Mouse (Mus musculus) erythroid progenitor cell, adult 5-6 weeks (primary cell): ENCODE data around the gene Tgds. TPM values are rescaled to one million over a fixed set of nuclear protein-coding genes. Genes with fewer than 3 reads are reported as not detected.
"Not testable (repeated sequence)": the region's sequence is repeated elsewhere in the genome, so short reads cannot be mapped to it uniquely, and the experiment has no call there.

Experiments
- ATAC-seq: replicated peaks from 2 replicates; pipeline ENCODE4 v1.8.0; 2016; ENCODE audit warnings: moderate number of reproducible peaks, mild to moderate bottlenecking, moderate TSS enrichment, inconsistent platforms; ENCODE audit not compliant: poor library complexity, low FRiP score, severe bottlenecking
- total RNA-seq, 2 experiments: library from RNA; stranded (forward) in 1 of 2; stranded (reverse) in 1 of 2; fragments of 150-400 nt in 1 of 2; fragments of 186-747, 209-891 nt in 1 of 2; gene quantifications; 2 replicates each; pipeline versions ENCODE4 v1.2.3 to v1.2.4; 2015 to 2017; ENCODE audit warnings: low replicate concordance in 2 of 2

Gene Tgds
- total RNA-seq, 2 experiments from 2014 or later = 1.5 to 7.1 TPM

DNA sequence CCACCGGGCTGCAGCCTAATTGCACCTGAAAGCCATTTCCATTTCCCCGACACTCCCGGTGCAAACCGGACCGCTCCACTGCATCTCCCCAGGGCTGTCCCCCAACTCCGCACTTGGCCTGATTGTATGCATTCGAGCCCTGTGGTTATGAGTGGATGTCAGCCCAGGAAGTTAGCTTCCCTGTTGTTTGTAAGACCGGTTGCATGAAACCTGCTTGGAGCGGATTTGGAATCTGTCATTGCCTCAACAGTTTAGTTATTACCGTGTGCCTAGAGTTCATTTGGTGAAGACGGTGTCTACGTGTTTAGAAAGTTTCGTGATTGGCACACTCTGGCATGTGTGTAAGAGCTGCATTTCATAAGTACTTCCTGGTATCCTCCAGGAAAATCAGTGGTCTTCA lies 4.9 kb upstream of the Tgds start:
- ATAC-seq = no peak

DNA sequence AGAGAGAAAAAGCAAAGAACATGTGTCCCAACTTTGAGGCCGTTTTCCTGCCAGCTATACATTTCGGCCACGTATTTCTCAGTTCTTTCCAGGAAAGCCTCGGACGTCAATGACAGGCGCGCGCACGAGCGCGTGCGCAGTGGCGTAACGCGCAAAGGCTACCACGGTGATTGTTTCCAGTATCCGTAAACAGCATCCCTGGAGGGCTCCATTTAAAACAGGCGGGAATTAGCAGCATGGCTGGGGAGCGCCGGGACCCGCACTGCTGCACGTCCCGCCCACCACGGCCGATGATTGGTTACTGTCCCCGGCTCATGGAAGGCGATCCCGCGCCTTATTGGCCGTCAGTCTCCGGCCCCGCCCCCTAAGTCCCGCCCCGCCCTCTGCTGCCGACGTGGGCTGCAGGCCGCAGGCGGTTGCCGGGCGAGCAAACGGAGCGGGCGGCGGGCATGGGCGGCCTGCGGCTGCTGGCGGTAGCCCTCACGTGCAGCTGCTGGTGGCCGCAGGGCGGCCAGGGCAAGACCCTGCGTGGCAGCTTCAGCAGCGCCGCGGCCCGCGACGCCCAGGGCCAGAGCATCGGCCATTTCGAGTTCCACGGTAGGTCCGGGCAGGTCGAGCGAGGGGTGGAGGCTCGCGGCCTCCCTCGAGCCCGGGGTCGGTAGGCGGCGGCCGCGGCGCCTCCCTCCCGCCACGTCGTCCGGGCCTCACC lies 4.3 kb upstream of the Tgds start, which contains the start of gene Gpr180:
Gene Gpr180, plus strand, starts transcription at position 415 of the 709 bp plus-strand sequence.
- ATAC-seq = peak; percentile 96

DNA sequence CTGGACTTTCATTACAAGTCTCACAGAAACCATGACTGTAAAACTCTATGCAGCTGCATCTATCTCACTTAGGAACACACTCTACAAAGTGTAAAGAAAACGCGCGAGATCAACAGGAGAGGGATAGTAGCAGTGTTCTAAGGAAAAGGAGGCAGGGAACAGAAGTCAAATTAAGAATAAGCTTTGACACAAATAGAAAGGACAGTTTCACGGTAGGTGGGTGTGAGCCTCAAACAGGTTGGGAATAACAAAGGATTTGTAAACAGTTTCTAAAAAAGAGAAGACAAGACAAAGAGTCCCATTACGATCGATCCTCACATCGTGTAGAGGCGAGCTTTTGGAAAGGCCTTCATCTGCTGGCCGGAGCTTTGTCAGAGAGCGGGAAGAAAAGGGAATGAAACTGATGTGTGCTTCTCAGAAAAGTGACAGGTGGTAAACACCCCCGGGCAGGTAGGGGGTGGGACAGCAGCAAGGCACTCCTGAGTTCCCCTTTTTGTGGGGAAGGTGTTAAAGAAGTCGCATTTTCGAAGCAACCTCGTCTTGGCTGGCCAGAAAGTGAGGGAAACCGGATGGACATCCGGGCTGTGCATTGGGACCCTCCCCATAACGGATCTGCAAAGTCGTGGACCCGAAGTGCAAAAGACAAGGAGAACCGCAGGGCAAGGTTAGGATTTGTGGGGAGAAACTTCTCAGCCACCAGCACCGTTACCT lies 469 bp downstream of the Tgds start:
- no peak for ATAC-seq

DNA sequence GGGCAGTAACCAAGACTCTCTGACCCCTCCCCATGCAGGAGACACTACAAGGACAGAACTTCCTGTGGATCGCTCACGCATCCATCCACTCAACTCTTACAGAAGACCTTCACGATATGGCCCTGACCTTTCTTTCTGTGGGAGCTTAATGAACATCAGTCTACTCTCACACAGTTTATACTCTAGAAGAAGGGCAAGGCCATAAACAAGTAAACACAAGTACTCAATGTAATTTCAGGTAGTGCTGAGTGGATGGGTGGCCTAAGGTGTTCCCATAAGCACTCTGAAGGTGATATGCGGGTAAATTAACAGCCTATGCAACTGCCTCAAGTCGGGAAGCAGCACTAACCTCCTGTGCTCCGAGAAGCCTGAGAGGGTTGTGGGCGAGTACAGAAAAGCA lies 1.1 kb downstream of the Tgds start:
- ATAC-seq = no peak

DNA sequence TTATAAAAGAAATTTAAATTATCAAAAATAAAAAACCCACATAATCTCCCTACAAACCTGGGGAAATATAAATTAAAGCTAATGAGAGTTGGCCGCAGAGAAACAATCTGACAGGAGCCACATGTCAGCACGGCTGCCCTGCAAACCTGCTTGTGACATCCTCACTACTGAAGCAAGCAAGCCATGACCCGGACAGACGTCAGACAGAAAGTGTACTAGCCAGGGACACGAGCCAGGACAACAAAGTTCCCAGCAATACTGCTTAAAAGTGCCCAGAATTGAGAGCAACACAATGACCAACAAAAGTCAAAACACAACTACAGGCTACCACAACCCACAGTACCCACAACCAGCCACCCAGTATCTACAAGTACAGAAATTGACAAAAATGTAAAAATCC lies 6.3 kb downstream of the Tgds start:
- no peak for ATAC-seq

DNA sequence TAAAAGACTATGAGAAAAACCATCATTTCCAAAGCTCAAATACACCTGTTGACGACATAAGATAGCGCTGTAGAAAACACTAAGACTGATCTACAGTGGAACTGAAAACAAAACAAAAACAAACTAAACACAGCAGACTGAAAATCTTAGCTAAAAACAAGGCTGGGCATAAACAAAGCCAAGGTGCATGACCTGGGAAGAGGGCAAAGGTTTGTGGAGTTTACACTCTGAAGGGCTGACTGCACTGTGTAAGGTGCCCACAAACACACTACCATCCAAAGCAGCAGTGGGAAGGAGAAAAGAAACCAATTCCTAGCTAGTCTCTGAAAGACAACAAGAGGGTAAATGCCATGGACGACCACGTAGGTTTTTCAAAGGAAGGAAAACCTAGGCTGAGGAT lies 7.8 kb downstream of the Tgds start:
- ATAC-seq = no peak

DNA sequence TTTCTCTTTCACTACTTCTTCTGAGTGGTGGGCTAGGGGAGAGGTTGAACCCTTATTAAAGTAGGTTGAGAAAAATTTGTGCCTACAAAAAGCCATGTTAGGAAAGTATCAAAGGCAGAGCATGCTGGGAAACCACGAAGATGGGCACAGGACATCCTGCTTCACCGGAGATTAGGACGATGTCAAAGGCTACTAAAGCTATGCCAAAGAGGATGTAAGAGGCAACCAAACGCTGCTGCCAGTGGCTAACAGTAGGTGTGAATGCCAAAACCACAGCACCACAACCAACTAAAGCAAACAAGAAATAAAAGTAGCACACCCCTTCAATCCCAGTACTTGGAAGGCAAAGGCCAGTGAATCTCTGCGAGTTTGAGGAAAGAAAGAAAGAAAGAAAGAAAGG lies 8.4 kb downstream of the Tgds start:
- ATAC-seq = no peak

DNA sequence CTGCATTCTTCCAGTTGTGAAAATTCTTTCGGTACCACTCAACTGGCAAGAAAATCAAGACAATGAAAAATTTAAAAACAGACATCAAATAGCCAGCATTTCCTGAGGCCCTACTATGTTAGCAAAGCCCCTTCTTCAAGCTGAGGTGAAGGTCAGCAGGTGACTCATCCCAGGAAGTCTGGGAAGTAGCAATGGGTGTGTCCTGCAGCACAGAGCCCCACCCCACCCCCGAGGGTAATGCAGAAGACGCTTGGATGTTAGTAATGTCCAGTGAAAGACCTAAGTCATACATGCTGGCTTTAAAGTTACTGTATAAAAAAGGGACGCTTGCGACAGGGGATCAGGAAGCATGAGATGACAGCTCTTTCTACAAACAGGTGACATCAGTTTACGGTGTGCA lies 19.4 kb downstream of the Tgds start:
- ATAC-seq = no peak

DNA sequence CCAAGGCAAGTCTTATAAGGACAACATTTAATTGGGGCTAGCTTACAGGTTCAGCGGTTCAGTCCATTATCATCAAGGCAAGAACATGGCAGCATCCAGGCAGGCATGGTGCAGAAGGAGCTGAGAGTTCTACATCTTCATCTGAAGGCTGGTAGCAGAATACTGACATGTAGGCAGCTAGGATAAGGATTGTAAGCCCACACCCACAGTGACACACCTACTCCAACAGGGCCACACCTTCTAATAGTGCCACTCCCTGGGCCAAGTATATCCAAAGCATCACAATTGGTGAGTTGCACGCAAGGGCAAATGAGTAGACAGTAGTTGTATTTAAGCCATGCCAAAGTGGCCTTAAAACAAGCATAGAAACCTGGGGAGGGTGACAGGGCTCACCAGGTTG lies 25.1 kb downstream of the Tgds start:
- ATAC-seq = not testable (repeated sequence)

DNA sequence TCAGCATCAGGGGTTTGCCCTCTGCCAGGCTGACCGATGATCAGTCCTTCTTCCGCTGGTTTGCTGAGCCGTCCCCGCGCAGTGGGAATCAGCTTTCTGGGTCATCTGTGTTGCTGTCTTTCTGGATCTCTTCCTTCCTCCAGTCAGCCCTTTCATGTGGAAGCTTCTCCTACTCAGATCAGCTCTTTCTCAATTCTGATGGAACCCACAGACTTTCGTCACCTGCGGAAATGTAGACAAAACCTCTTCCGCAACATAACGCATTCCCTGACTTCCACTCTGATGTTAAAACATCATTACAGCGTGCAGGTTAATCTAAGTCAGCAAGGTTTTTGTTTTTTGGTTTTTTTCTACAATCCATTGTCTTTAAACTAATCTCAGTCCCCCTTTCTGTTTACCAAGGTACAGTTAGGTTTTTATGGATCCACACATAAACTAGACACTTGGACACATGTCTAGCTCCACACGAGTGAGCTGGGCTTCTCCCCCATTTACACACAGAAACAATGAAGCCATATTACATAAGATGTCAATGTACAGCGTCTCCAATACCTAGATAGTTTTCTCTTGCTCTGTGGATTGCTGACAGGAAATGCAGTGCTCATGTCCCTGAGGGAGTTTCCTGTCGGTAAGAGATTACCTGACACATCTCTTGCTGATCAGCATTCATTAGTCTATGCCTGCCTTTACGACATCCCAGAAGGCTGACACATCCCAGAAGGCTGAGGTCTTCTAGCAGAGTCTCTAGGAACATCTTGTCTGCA lies 31.1 kb downstream of the Tgds start:
- ATAC-seq = no peak

DNA sequence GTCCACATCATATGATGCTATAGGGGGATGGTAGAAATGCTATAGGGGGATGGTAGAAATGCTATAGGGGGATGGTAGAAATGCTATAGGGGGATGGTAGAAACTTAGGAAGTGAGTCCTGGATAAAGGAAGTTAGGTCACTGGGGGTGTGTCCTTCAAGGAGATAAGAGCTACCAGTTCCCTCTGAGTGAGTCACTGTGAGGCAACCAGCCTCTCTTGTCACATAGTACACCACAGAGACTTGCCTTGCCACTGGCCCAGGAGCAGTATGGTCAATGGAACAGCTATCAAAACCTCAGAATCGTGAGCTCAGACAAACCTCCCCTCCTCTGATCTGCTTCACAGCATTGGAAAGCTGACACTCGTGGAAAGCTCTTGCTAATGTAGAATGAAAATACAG lies 34.3 kb downstream of the Tgds start:
- no peak for ATAC-seq

DNA sequence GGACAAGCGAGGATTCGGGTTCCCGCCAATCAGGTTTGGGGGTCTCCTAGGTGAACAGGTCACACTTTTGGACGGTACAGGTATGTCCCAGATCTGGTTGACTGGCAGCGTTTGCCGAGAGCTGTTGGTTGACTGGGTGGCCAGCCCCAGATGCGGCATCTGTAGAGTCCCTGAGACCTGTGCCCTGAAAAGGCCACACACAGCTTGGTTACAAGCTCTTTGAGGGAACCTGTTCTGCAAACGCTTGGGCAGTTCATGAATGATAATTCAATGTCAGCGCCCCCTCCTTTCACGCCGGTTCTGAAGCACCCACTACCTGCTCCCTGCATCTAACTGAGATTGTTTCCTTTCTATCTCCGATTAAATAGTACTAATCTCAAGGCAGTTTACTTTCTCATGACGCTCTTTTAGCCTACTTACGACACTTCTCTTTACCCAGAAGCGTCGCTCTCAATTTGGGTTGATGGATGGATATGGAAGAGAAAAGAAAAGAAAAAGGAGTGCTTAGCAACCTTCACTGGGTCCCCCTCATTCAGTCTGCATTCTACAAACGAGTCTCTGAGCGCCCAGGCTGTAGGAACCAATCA lies 42.7 kb downstream of the Tgds start:
- ATAC-seq = no peak

DNA sequence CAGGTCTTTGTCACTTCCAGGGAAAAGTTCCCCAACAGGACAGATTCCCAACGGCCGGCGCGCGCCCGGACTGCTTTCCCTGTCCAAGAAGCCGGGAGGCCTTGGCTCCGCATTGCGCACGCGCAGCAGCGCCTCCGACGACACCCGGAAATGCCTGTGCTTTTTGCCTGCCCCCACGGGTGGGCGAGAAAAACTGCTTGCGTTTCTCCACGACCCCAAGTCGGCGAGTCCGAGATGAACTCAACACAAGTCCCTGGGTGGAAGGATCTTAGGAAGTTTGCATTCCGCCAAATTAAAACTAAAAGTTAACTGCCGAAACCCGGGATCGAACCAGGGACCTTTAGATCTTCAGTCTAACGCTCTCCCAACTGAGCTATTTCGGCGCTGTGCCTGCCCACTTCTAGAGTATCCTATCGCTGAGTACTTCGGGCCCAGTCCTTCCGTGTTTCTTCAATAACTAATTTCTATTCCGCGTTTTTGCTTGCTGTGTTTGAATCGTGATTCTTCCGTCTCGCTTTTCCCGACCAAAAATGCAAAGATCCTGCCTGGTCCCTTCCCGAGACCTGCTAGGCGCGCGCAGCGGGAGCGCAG lies 43.2 kb downstream of the Tgds start:
- ATAC-seq = peak; percentile 82

DNA sequence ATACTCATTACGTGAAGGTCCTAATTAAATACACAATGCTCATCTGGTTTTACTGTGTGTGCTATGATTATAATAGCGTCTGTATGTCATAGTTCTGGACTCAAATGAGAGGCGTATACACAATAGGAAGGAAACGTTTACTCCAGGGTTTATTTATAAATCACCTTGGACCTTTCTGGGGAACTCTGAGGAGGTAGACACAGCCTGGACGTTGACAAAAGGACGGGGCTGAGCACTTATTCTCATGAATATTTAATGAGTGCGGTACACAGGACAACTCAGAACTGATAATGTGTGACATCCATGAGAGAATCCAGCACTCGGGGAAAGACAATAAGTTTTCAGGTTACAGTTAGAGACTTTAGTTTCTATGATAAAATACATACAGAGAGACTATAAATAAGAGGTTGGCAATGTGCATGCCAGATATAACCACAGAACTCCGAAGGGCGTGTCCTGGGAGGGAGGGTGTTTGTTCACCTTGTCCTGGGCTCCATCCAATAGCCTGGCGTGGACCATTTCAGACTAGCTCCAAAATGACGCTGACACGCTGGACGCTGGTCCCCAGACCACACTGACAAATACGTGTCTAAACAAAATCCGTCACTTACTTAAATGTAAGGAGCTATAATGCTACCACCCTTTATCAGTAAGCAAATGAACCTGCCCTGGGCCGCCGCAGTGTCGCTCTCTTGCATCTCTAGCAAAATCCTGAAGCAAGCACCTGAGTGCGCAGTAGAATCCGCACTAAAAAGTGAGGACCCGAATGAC lies 43.9 kb downstream of the Tgds start:
- peak; percentile 78 for ATAC-seq

DNA sequence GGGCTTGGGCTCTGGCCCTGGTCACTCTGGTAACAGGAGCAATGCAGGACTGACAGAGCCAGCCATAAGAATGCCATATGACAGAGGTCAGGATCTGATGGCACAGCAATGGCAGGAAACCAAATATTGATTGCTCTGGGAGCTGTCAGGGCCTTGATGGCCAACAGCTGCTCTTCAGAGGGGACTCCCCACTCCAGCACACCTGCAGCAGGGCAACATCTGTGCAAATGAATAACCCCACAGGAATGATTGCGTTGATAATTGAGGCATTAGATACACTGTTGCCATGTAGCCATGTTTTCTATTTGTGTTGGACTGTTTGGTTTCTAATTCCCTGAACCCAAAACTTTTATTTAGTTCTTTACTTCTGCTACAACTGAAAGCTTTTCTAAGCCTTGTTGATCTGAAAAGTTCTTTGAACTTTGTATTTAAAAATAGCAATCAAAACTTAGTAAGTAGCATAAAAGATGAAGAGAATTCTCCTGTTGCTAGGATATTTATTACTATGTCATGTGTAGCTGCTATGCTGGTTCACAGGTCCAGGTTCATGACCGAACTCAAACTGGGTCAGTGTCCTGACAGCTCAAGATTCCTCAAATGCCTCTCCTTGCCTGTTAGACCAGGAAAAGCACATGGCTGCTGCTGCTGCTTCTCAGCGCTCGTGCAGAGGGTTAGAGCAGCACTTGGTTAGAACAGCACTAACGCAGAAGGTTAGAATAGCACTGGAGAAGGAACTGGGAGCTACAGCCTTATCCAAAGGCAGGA lies 46.1 kb downstream of the Tgds start:
- no peak for ATAC-seq

DNA sequence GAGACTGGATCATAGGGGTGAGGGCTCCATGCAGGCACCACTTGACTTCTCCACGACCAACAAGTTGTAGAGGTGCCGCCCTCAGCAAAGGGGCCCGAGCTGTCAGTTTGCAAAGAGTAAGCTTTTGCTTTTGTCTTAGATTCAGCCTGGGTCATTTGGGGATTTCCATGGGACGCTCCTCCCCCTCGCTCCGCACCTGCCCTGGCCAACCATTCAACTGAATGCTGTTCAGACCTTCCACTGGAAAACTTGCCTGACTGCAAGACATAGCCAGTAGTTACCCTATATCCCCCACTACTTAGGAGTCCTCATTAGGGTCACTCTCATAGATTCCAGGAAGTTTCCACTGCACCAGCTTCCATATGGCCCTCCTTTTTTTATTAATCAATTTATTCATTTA lies 48.7 kb downstream of the Tgds start:
- no peak for ATAC-seq

DNA sequence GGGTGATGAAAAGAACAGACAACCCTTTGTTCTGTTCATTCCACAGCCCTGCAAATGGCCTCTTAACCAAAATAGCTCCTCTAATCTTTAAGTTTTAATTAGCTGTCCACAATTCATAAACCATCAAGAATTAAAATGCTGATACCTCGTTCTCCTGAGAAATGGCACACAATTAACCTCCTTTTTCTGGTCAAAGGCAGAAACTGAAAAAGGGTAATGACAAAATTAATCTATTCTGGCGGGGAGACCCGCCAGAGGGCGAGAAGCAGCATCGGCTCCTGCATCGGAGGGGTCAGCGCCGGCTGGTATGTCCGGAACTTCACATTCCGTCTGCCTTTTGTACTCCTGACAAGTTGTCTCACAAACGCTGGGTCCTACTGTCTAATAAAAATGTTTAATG lies 51.9 kb downstream of the Tgds start:
- ATAC-seq = no peak

DNA sequence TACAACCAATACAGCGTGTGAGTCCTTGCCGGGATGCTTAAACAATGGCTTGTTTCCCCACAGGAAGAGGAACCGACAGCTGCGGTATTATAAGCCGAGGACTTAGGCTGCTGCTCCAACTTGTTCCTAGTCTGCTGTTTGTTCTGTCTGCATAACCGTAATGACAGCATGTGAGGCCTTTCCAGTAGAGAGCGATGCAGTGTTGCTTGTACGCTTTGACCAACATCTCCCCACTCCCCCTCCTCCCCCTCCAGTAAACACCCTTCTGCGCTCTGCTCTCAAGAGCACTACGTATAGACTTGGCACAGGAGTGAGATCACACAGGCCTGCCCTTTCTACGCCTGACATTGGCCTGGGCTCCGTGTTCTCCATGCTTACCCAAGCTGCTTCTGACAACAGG lies 62.5 kb downstream of the Tgds start:
- no peak for ATAC-seq
